Mouse (Mus musculus): ENCODE measurements around the gene Dysf. TPM values are rescaled to one million over a fixed set of nuclear protein-coding genes. Genes with fewer than 3 reads are reported as not detected.

Dysf gene
- polyA plus RNA-seq, 1 experiment from 2014 or later = 13.7 TPM

DNA sequence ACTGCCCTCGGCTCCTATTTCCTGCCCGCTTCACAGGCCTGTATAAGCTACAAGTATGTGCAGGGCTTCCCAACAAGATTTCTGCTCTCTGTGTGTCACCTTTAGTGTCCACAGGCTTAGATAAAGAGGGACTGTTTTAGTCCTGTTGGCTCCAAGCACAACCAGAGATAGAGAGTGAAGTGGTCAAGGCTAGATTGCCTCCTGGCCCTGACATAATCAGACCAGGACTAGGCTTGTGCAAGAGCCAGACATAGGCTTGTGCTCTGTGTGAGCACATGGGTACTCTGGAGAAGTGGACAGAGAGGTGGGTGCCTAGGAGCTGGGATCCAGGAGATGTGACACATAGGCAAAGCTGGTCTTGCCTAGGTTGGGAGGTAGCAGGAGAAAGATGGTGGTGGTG is 146.1 kb downstream of the Dysf start:
- Histone ChIP-seq H3K4me3 (no peak overlapping the region), H3K36me3 (peaks cover 38% of the 10 kb centered on the region), H3K27ac (no peak overlapping the region; the same call in 1 of the 2 replicates), H3K9me3 (no peaks in the 10 kb centered on the region), H3K4me1 (peaks cover 35% of the 10 kb centered on the region), H3K27me3 (ENCODE audit: insufficient read depth, poor library complexity, severe bottlenecking) (no peaks in the 10 kb centered on the region)
- 77% methylated on average over 2 of the region's 2 CpGs for WGBS
- no peak for DNase-seq (ENCODE audit: low spot score)

DNA sequence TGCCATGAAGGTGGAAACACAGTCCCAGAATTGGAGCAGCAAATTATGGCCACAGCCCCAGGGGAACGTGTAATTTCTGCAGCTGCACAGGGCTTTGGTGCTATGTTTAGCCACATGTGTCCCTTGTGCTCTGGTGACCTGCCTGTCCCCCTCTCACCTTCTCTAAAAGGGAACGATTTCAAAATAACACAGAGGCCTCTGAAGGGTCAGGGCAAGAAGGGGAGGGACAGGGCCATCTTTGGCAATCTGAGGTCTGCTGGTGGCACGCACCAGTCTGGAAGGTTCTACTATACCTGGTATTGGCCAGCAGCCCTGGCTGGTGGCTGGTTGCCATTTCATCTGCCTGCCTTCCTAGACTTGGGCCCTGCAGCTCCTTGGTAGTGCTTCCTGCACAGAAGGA is 147.4 kb downstream of the Dysf start:
- peak overlapping the region; percentile 78 for H3K27ac ChIP-seq
- H3K9me3 ChIP-seq = no peaks in the 10 kb centered on the region
- H3K4me1 ChIP-seq = peaks cover 35% of the 10 kb centered on the region
- DNase-seq (ENCODE audit: low spot score) = no peak
- peaks cover 31% of the 10 kb centered on the region; the same call in 1 of the 2 replicates for H3K36me3 ChIP-seq
- no peaks in the 10 kb centered on the region for H3K27me3 ChIP-seq (ENCODE audit: insufficient read depth, poor library complexity, severe bottlenecking)
- WGBS = 52% methylated on average over 3 of the region's 3 CpGs
- no peak overlapping the region for H3K4me3 ChIP-seq

DNA sequence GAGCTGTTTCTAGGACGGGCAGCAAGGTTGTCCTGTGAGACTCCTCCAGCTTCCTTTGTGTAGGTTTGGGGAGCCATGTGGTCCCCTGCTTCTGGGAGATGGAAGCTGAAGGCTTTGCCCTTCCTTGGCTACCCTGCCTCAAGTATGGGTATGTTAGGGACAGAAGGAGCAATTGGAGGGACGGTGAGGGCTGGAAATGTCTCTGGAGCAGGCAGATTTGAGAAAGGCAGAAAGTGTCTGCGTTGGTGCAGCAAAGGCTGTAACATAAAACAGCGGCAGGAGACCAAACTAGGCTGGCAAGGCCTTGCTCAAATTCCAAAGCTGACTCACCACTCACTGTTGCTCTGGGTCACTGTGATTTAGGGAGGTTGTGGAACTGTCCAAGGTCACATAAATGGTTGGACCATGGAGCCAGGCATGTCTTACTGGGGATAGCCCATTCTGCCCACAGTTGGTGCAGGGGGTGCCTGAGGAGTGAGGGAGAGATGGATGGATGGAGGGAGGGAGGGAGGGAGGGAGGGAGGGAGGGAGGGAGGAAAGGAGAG is 148.2 kb downstream of the Dysf start:
- H3K27ac ChIP-seq = peak overlapping the region; percentile 78; the same call in 1 of the 2 replicates
- H3K27me3 ChIP-seq (ENCODE audit: insufficient read depth, poor library complexity, severe bottlenecking) = no peaks in the 10 kb centered on the region
- no peak for DNase-seq (ENCODE audit: low spot score)
- peaks cover 29% of the 10 kb centered on the region; the same call in 1 of the 2 replicates for H3K36me3 ChIP-seq
- no peak overlapping the region for H3K4me3 ChIP-seq
- H3K4me1 ChIP-seq = peaks cover 27% of the 10 kb centered on the region
- no peaks in the 10 kb centered on the region for H3K9me3 ChIP-seq
- 74% methylated on average over 4 of the region's 4 CpGs for WGBS

DNA sequence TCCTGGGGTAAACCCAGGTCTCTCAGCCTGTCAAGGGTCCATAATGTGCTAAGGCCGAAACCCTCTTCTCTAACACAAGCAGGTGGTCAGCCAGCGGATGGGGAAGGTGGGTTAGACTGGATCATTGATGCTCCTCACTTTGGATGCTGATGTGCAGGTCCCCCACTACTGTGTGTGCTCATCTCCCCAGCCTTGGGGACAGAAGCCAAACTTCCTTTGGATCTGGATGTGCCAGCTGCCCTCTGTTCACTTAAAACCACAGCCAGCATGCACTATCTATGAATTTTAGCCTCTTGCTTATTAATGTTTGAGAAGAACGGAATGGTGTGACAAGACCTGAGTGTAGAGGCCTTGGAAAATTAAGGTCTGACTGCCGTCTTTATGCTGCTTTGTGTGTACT is 150.7 kb downstream of the Dysf start:
- Histone ChIP-seq H3K4me1 (peaks cover 23% of the 10 kb centered on the region), H3K9me3 (no peaks in the 10 kb centered on the region), H3K27me3 (ENCODE audit: insufficient read depth, poor library complexity, severe bottlenecking) (no peaks in the 10 kb centered on the region), H3K36me3 (peaks cover 26% of the 10 kb centered on the region), H3K4me3 (no peak overlapping the region), H3K27ac (no peak overlapping the region)
- WGBS = 87% methylated on average over 4 of the region's 4 CpGs
- no peak for DNase-seq (ENCODE audit: low spot score)

GRCm38 (mm10) chr6:84167612-84168011 is 159.2 kb downstream of the Dysf start:
- no peak for DNase-seq (ENCODE audit: low spot score)
- no peaks in the 10 kb centered on the region for H3K27me3 ChIP-seq (ENCODE audit: insufficient read depth, poor library complexity, severe bottlenecking)
- H3K9me3 ChIP-seq = no peaks in the 10 kb centered on the region
- H3K4me1 ChIP-seq = no peaks in the 10 kb centered on the region
- H3K27ac ChIP-seq = no peak overlapping the region
- WGBS = 75% methylated on average over 14 of the region's 14 CpGs
- H3K36me3 ChIP-seq = peaks cover 21% of the 10 kb centered on the region
- H3K4me3 ChIP-seq = no peak overlapping the region

- Histone ChIP-seq H3K4me3 (no peak overlapping the region), H3K27me3 (ENCODE audit: insufficient read depth, poor library complexity, severe bottlenecking) (no peaks in the 10 kb centered on the region), H3K4me1 (no peaks in the 10 kb centered on the region), H3K9me3 (no peaks in the 10 kb centered on the region), H3K27ac (no peak overlapping the region), H3K36me3 (peaks cover 21% of the 10 kb centered on the region)
- DNase-seq (ENCODE audit: low spot score) = no peak
- 97% methylated on average over 1 of the region's 1 CpGs for WGBS
Measured at GRCm38 (mm10) chr6:84168571-84168970, 160.2 kb downstream of the Dysf start.

DNA sequence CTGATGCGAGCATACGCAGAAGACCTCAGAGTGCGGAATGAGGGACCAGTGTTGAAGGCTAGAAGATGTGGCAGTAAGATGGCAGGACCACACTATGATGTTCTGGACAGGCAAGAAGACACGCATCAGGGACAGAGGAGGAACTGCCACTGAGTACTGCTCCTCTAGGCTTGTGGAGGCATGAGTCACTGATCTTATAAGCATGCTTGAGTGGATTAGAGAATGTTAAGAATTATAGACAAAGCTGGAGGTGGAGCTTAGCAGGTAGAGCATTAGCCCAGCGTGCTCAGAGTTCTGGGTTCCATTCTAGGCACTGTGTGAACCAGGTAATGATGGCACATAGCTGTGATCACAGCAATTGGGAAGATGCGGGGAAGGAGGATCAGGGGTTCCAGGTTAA is 165.2 kb downstream of the Dysf start:
- H3K4me3 ChIP-seq = no peak overlapping the region
- no peaks in the 10 kb centered on the region for H3K27me3 ChIP-seq (ENCODE audit: insufficient read depth, poor library complexity, severe bottlenecking)
- H3K36me3 ChIP-seq = peaks cover 38% of the 10 kb centered on the region
- 92% methylated on average over 6 of the region's 6 CpGs for WGBS
- H3K27ac ChIP-seq = no peak overlapping the region
- H3K4me1 ChIP-seq = no peaks in the 10 kb centered on the region
- H3K9me3 ChIP-seq = no peaks in the 10 kb centered on the region
- no peak for DNase-seq (ENCODE audit: low spot score)

GRCm38 (mm10) chr6:84178776-84179405 is 170.5 kb downstream of the Dysf start:
- 0 out of 2 replicates have a peak overlapping the region, but pooled peaks have one; percentile 33 for H3K27ac ChIP-seq
- WGBS = 65% methylated on average over 5 of the region's 5 CpGs
- no peak overlapping the region for H3K4me3 ChIP-seq
- H3K27me3 ChIP-seq (ENCODE audit: insufficient read depth, poor library complexity, severe bottlenecking) = no peaks in the 10 kb centered on the region
- peaks cover 15% of the 10 kb centered on the region for H3K4me1 ChIP-seq
- peaks cover 33% of the 10 kb centered on the region for H3K36me3 ChIP-seq
- no peak for DNase-seq (ENCODE audit: low spot score)
- no peaks in the 10 kb centered on the region for H3K9me3 ChIP-seq

DNA sequence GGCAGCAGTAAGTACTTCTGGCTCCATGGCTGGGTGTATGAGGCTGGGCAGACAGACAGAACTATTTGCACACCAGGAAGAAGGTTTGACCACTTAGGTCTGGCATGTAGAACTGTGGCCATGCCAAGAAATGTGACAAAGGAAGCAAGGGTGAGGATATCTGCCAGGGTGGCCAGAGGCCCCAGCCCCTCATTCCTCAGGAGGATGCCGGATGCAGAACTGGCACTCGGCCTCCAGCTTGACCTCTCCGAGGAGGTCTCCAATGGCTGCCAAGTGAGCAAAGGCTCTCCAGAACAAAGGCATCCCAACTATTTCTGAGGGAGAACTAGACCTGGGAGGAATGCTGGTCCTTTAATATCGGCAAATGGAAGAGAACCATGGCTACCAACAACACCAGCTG is 173.1 kb downstream of the Dysf start:
- 34% methylated on average over 4 of the region's 4 CpGs for WGBS
- Histone ChIP-seq H3K36me3 (peaks cover 21% of the 10 kb centered on the region), H3K27ac (peak overlapping the region; percentile 38), H3K4me3 (no peak overlapping the region), H3K9me3 (no peaks in the 10 kb centered on the region), H3K4me1 (peaks cover 23% of the 10 kb centered on the region), H3K27me3 (ENCODE audit: insufficient read depth, poor library complexity, severe bottlenecking) (no peaks in the 10 kb centered on the region)
- DNase-seq (ENCODE audit: low spot score) = no peak

GRCm38 (mm10) chr6:84191656-84192250 is 183.4 kb downstream of the Dysf start:
- Histone ChIP-seq H3K9me3 (no peaks in the 10 kb centered on the region), H3K4me1 (peaks cover 5% of the 10 kb centered on the region), H3K4me3 (no peak overlapping the region), H3K36me3 (peaks cover 75% of the 10 kb centered on the region), H3K27me3 (ENCODE audit: insufficient read depth, poor library complexity, severe bottlenecking) (no peaks in the 10 kb centered on the region), H3K27ac (no peak overlapping the region)
- WGBS = 77% methylated on average over 6 of the region's 6 CpGs
- DNase-seq (ENCODE audit: low spot score) = no peak

GRCm38 (mm10) chr6:84196511-84196910 is 188.1 kb downstream of the Dysf start:
- no peak for DNase-seq (ENCODE audit: low spot score)
- Histone ChIP-seq H3K36me3 (peaks cover 81% of the 10 kb centered on the region), H3K9me3 (no peaks in the 10 kb centered on the region), H3K27me3 (ENCODE audit: insufficient read depth, poor library complexity, severe bottlenecking) (no peaks in the 10 kb centered on the region), H3K4me3 (no peak overlapping the region), H3K4me1 (peaks cover 3% of the 10 kb centered on the region), H3K27ac (no peak overlapping the region)
- 89% methylated on average over 5 of the region's 5 CpGs for WGBS

GRCm38 (mm10) chr6:84197811-84198213 is 189.4 kb downstream of the Dysf start:
- no peaks in the 10 kb centered on the region for H3K27me3 ChIP-seq (ENCODE audit: insufficient read depth, poor library complexity, severe bottlenecking)
- whole genome bisulfite sequencing = 48% methylated on average over 5 of the region's 5 CpGs
- no peaks in the 10 kb centered on the region for H3K9me3 ChIP-seq
- no peaks in the 10 kb centered on the region for H3K4me1 ChIP-seq
- no peak overlapping the region for H3K4me3 ChIP-seq
- no peak for DNase-seq (ENCODE audit: low spot score)
- H3K36me3 ChIP-seq = peaks cover 84% of the 10 kb centered on the region
- H3K27ac ChIP-seq = 0 out of 2 replicates have a peak overlapping the region, but pooled peaks have one; percentile 1

DNA sequence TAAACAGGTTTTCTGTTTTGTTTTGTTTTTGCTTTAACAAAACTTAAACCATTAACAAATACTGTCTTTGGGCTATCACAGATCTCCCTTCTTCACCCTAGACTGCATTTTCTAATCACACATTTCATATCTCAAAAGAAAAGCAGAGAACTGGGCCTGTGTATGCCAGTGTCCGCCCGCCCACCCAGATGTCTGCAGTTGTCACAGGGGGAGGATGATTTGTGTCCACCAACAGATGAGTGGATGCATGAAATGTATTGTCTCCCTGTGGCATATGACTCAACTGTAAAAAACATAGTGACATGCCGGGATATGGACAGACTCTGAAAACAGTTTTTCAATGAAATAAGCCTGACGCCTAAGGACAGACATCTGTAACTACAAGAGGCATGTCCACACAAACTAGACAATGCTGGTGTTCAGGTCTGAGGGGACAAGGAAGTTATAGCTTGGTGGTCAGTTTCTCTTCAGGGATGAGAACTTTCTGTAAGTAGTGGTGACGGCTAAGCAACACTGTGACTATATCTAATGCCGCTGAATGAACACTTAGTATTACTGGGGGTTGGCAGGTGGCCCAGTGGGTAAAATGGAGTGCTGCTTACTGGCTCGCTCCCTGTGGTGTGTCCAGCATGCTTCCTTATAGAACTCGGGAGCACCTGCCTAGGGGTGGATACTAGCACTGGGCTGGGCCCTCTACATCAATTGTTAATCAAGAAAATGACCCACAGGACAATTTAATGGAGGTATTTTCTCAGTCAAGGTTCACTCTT is 193.5 kb downstream of the Dysf start:
- peaks cover 78% of the 10 kb centered on the region for H3K36me3 ChIP-seq
- 84% methylated on average over 8 of the region's 8 CpGs for WGBS
- H3K9me3 ChIP-seq = no peaks in the 10 kb centered on the region
- H3K4me1 ChIP-seq = no peaks in the 10 kb centered on the region
- no peak for DNase-seq (ENCODE audit: low spot score)
- no peaks in the 10 kb centered on the region for H3K27me3 ChIP-seq (ENCODE audit: insufficient read depth, poor library complexity, severe bottlenecking)
- H3K4me3 ChIP-seq = no peak overlapping the region
- H3K27ac ChIP-seq = no peak overlapping the region
